Mouse (Mus musculus): ENCODE results near the gene Adgrf1. TPM values are rescaled to one million over a fixed set of nuclear protein-coding genes. Genes with fewer than 3 reads are reported as not detected.
A peak's percentile ranks its signal among the peaks of the same experiment; 100 is the strongest.

Gene Adgrf1
- polyA plus RNA-seq, 1 experiment from 2014 or later = not detected

GRCm38 (mm10) chr17:43276220-43276619 lies 6.1 kb downstream of the Adgrf1 start:
- H3K36me3 ChIP-seq = no peaks in the 10 kb centered on the region
- H3K4me3 ChIP-seq = no peak overlapping the region
- ATAC-seq (ENCODE audit: low FRiP score) = no peak
- no peaks in the 10 kb centered on the region for H3K4me1 ChIP-seq (replicated peaks)
- H3K9me3 ChIP-seq = no peaks in the 10 kb centered on the region
- no peak overlapping the region for H3K27ac ChIP-seq
- H3K27me3 ChIP-seq = no peaks in the 10 kb centered on the region
- no peak overlapping the region for H3K9ac ChIP-seq
- no peak overlapping the region for H3K4me2 ChIP-seq
- WGBS = 88% methylated on average over 6 of the region's 6 CpGs

GRCm38 (mm10) chr17:43277223-43277622 lies 7.1 kb downstream of the Adgrf1 start:
- H3K27me3 ChIP-seq = no peaks in the 10 kb centered on the region
- no peak for ATAC-seq (ENCODE audit: low FRiP score)
- no peaks in the 10 kb centered on the region for H3K36me3 ChIP-seq
- H3K27ac ChIP-seq = no peak overlapping the region
- WGBS = 52% methylated on average over 4 of the region's 4 CpGs
- no peak overlapping the region for H3K4me3 ChIP-seq
- H3K9ac ChIP-seq = no peak overlapping the region
- no peaks in the 10 kb centered on the region for H3K9me3 ChIP-seq
- no peaks in the 10 kb centered on the region for H3K4me1 ChIP-seq (replicated peaks)
- no peak overlapping the region for H3K4me2 ChIP-seq

GRCm38 (mm10) chr17:43279671-43280070 lies 9.5 kb downstream of the Adgrf1 start:
- no peak overlapping the region for H3K9ac ChIP-seq
- H3K27ac ChIP-seq = no peak overlapping the region
- no peaks in the 10 kb centered on the region for H3K27me3 ChIP-seq
- H3K9me3 ChIP-seq = no peaks in the 10 kb centered on the region
- 90% methylated on average over 7 of the region's 7 CpGs for WGBS
- no peaks in the 10 kb centered on the region for H3K36me3 ChIP-seq
- no peak overlapping the region for H3K4me3 ChIP-seq
- H3K4me2 ChIP-seq = no peak overlapping the region
- H3K4me1 ChIP-seq (replicated peaks) = no peaks in the 10 kb centered on the region
- no peak for ATAC-seq (ENCODE audit: low FRiP score)

- H3K4me2 ChIP-seq = no peak overlapping the region
- no peaks in the 10 kb centered on the region for H3K9me3 ChIP-seq
- H3K4me3 ChIP-seq = no peak overlapping the region
- H3K27me3 ChIP-seq = no peaks in the 10 kb centered on the region
- no peak overlapping the region for H3K9ac ChIP-seq
- no peaks in the 10 kb centered on the region for H3K36me3 ChIP-seq
- H3K27ac ChIP-seq = no peak overlapping the region
- no peak for ATAC-seq (ENCODE audit: low FRiP score)
- no peaks in the 10 kb centered on the region for H3K4me1 ChIP-seq (replicated peaks)
- 80% methylated on average over 4 of the region's 4 CpGs for WGBS
Measured at GRCm38 (mm10) chr17:43282353-43282752, 12.2 kb downstream of the Adgrf1 start.

DNA sequence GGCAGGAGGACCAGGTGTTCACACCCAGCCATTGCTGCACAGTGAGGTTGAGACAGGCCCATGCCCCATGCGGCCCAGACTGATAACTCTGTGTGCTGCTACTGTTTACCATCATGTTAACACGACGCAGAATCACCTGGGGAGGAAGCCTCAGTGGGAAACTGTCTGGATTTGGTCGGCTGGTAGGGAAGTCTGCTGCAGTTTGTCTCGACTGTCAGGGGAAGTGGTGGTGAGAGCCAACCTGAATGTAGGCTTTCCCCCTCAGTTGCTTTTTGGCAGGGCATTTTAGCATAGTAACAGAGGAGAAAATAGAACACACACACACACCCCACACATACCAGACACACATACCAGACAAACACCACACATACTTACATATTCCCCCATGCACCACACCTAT lies 12.7 kb downstream of the Adgrf1 start:
- no peaks in the 10 kb centered on the region for H3K27me3 ChIP-seq
- H3K27ac ChIP-seq = no peak overlapping the region
- no peaks in the 10 kb centered on the region for H3K36me3 ChIP-seq
- H3K4me1 ChIP-seq (replicated peaks) = no peaks in the 10 kb centered on the region
- no peak for ATAC-seq (ENCODE audit: low FRiP score)
- no peak overlapping the region for H3K4me3 ChIP-seq
- H3K9ac ChIP-seq = no peak overlapping the region
- 75% methylated on average over 5 of the region's 5 CpGs for WGBS
- H3K4me2 ChIP-seq = no peak overlapping the region
- no peaks in the 10 kb centered on the region for H3K9me3 ChIP-seq

- Histone ChIP-seq H3K9ac (no peak overlapping the region), H3K9me3 (no peaks in the 10 kb centered on the region), H3K27me3 (no peaks in the 10 kb centered on the region), H3K4me3 (no peak overlapping the region), H3K4me2 (no peak overlapping the region), H3K4me1 (replicated peaks) (no peaks in the 10 kb centered on the region), H3K27ac (no peak overlapping the region), H3K36me3 (no peaks in the 10 kb centered on the region)
- WGBS = 95% methylated on average over 7 of the region's 7 CpGs
- ATAC-seq (ENCODE audit: low FRiP score) = no peak
Measured at GRCm38 (mm10) chr17:43299515-43299914, 29.4 kb downstream of the Adgrf1 start.

DNA sequence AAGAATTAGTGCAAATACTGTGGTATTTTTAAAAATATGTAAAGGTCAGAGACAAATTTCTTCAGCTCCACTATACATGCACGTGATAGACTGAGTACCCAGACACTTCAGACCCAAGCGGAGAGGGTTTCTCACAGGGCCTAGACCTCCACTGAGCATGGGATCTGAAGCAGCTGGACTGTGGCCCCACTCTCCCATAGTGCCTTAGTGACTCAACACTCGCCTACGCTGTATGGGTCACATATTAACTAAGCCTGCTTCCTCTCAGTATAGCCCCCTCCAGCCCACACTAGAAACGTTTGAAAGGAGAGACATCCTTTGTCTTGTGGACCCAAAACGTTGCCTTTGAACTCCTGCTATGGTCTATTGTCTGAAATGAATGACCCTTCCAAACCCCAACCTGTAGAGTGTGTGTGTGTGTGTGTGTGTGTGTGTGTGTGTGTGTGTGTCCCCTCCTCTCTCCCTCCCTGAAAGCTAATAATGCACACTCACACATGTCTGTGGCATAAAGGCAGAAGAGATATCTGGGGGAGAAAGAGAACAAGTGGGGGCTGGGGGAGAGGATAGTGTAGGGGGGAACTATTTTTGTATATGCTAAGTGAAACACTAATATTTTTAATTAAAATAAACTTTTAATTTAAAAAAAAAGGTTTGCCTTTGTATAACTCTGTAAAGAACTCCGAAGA lies 56.0 kb downstream of the Adgrf1 start:
- peaks cover 8% of the 10 kb centered on the region; the same call in 1 of the 2 replicates for H3K9me3 ChIP-seq
- H3K9ac ChIP-seq = no peak overlapping the region
- peaks cover 10% of the 10 kb centered on the region for H3K4me1 ChIP-seq (replicated peaks)
- 38% methylated on average over 7 of the region's 7 CpGs for WGBS
- H3K27me3 ChIP-seq = no peaks in the 10 kb centered on the region
- no peak overlapping the region for H3K27ac ChIP-seq
- H3K36me3 ChIP-seq = no peaks in the 10 kb centered on the region
- ATAC-seq (ENCODE audit: low FRiP score) = peak; percentile 49
- H3K4me2 ChIP-seq = peak overlapping the region; percentile 59
- no peak overlapping the region for H3K4me3 ChIP-seq

- peak overlapping the region; percentile 70 for H3K9ac ChIP-seq
- peak overlapping the region; percentile 38 for H3K4me3 ChIP-seq
- H3K27me3 ChIP-seq = no peaks in the 10 kb centered on the region
- H3K27ac ChIP-seq = peak overlapping the region; percentile 79
- peaks cover 8% of the 10 kb centered on the region; the same call in 1 of the 2 replicates for H3K9me3 ChIP-seq
- peak overlapping the region; percentile 59 for H3K4me2 ChIP-seq
- peaks cover 10% of the 10 kb centered on the region for H3K4me1 ChIP-seq (replicated peaks)
- 7% methylated on average over 29 of the region's 29 CpGs for WGBS
- no peaks in the 10 kb centered on the region for H3K36me3 ChIP-seq
- peak; percentile 90 for ATAC-seq (ENCODE audit: low FRiP score)
Measured at GRCm38 (mm10) chr17:43326726-43327700, 56.9 kb downstream of the Adgrf1 start.

GRCm38 (mm10) chr17:43327810-43328209 lies 57.7 kb downstream of the Adgrf1 start:
- Histone ChIP-seq H3K4me1 (replicated peaks) (peaks cover 10% of the 10 kb centered on the region), H3K4me3 (no peak overlapping the region), H3K36me3 (no peaks in the 10 kb centered on the region), H3K4me2 (no peak overlapping the region), H3K9ac (no peak overlapping the region), H3K27ac (no peak overlapping the region), H3K27me3 (no peaks in the 10 kb centered on the region), H3K9me3 (peaks cover 3% of the 10 kb centered on the region; the same call in 1 of the 2 replicates)
- WGBS = 81% methylated on average over 6 of the region's 6 CpGs
- 0 out of 2 replicates have a peak, but pooled peaks have one; percentile 38 for ATAC-seq (ENCODE audit: low FRiP score)

GRCm38 (mm10) chr17:43329216-43329615 lies 59.1 kb downstream of the Adgrf1 start:
- H3K4me1 ChIP-seq (replicated peaks) = peaks cover 10% of the 10 kb centered on the region
- H3K9ac ChIP-seq = no peak overlapping the region
- H3K4me2 ChIP-seq = no peak overlapping the region
- no peaks in the 10 kb centered on the region for H3K36me3 ChIP-seq
- H3K9me3 ChIP-seq = no peaks in the 10 kb centered on the region
- H3K4me3 ChIP-seq = no peak overlapping the region
- H3K27ac ChIP-seq = no peak overlapping the region
- ATAC-seq (ENCODE audit: low FRiP score) = no peak
- no peaks in the 10 kb centered on the region for H3K27me3 ChIP-seq
- 89% methylated on average over 4 of the region's 4 CpGs for WGBS

- H3K36me3 ChIP-seq = no peaks in the 10 kb centered on the region
- no peak overlapping the region for H3K4me2 ChIP-seq
- H3K9me3 ChIP-seq = no peaks in the 10 kb centered on the region
- H3K27me3 ChIP-seq = no peaks in the 10 kb centered on the region
- no peak for ATAC-seq (ENCODE audit: low FRiP score)
- no peak overlapping the region for H3K4me3 ChIP-seq
- H3K27ac ChIP-seq = no peak overlapping the region
- peaks cover 10% of the 10 kb centered on the region for H3K4me1 ChIP-seq (replicated peaks)
- 88% methylated on average over 7 of the region's 7 CpGs for WGBS
- no peak overlapping the region for H3K9ac ChIP-seq
Measured at GRCm38 (mm10) chr17:43329761-43330183, 59.6 kb downstream of the Adgrf1 start.

DNA sequence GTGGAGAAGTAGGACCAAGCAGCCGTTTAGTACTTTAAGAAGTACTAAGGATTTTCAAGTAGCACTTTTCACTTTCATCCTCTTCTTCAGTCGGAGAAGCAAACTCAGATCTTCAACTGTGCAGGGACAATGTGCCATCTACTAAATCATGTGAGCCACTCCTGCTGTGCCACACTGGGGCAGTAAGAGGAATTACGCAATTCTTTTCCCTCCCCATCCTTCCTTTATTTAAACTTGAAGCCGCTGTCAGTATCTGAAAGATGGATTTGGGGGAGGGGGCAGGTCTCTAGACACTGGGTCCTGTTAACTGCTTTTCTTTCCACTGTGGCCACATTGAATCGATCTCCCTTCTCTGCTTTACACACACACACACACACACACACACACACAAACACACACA lies 62.6 kb downstream of the Adgrf1 start:
- ATAC-seq (ENCODE audit: low FRiP score) = no peak
- Histone ChIP-seq H3K9ac (no peak overlapping the region), H3K4me2 (no peak overlapping the region), H3K4me1 (replicated peaks) (0 out of 2 replicates have a peak, but pooled peaks cover under 1% of the 10 kb centered on the region), H3K4me3 (no peak overlapping the region), H3K27me3 (no peaks in the 10 kb centered on the region), H3K9me3 (no peaks in the 10 kb centered on the region), H3K36me3 (no peaks in the 10 kb centered on the region), H3K27ac (no peak overlapping the region)
- 49% methylated on average over 5 of the region's 5 CpGs for WGBS
